Mouse (Mus musculus) MN1 (cell line): ENCODE data around the gene Exosc9.
"Not testable (repeated sequence)": the region's sequence is repeated elsewhere in the genome, so short reads cannot be mapped to it uniquely, and the experiment has no call there.

ENCODE experiments used
- DNase-seq: peaks from one replicate; pipeline ENCODE4 v3.0.0-alpha.2; 2016; ENCODE audit warnings: low spot score

Exosc9 gene

DNA sequence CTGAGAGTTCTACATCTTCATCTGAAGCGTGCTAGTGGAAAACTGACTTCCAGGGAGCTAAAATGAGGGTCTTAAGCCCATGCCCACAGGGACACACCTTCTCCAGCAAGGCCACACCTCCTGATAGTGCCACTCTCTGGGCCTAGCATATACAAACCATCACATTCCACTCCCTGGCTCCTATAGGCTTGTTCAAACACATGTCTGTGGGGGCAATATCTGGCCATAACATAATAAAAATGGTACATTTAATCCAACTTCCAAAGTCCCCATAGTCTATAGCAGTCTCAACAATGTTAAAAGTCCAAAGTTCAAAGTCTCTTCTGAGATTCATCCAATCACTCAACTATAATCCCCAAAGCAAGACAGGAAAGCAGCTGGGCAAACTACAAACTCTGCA, 5.2 kb downstream of the Exosc9 start:
- no peak for DNase-seq

DNA sequence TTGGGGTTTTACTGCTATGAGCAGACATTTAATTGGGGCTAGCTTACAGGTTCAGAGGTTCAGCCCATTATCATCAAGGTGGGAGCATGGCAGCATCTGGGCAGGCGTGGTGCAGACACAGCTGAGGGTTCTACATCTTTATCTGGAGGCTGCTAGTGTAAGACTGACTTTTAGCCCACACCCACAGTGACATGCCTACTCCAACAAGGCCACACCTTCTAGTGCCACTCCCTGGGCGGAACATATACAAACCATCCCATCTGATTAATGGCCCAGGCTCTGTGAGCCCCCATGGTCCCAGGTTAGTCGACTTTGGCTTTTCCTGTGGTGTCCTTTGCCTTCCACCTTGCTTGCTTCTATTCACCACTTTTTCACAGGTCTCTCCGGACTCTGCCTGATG, 7.2 kb downstream of the Exosc9 start:
- DNase-seq = no peak

DNA sequence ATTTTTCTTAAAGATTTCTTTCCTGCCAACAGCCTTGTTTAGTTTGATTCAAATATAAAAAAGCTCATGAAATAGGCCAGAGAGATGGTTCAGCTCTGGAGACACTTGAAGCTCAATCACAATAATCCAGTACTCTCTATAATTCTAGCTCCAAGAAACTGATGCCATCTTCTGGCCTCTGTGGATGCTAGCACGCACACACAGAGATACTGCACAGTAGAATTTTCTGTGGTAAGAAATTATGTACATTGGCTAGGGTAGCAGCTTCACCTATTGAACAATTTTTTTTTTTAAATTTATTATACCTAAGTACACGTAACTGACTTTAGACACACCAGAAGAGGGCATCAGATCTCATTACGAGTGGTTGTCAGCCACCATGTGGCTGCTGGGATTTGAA, 11.3 kb downstream of the Exosc9 start:
- no peak for DNase-seq

DNA sequence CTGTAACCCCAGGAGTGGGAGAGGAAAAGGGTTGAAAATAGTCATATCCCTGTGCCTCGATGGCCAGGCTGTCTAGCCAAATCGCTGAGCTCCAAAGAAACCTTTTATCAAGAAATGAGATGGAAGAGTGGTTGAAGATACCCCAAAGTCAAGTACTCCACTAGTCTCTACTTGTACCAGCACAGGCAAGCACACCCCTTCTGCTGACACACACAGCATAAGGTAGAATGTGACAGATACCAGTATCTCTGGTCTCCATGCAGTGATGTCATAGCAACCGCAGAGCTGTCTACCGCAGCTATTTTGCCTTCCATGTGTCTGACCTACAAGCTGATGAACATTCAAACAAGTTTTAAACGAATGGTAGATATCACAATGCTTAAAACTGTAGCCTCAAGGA, 17.4 kb downstream of the Exosc9 start:
- no peak for DNase-seq

DNA sequence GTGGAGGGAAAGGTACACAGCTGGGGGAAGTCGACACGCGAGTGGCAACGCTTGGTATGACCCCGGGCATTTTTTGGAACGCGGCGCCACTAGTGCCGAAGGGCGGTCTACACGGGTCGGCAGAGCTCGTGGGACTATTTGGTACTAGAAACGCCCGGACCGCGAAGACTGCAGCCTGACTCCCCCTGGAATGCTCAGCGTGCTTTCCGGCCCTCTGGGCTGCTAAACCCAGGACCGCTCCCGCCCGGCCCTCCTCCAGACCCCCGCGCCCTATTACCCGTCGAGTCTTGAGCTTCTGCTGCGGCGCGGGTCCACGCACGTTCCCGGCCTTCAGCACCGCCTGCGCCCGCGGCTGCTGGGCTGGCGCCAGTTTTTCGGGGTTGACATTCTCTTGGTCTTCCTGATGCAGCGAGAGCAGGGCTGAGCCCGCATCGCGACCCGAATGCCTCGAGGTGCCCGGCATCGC, 19.0 kb downstream of the Exosc9 start:
- no peak for DNase-seq

DNA sequence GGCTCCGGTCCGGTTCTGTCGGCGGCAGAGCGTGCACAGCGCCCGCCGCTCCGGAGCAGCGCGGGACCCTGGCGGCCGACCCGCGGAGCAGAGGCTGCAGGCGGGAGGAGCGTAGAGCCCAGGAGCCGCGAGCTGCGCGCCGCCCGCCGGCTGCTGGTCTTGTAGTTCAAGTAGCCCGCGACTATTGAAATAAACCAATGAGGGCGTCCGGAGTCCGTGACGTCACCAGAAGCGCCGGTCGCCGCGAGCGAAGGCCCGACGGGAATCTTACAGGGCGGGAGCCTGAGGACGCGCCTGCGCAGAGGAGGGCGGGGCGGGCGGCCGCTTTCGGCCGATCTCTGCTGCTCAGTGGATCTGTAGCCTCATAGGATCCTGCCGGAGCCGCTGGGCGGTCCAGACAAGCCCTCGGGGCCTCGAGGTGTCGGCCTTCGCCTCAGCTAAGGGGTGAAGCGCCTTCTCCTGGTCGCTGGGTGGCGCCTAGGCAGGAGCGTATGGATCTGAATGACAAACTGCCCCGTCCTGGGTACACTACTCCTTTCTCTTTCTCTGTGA, 19.5 kb downstream of the Exosc9 start, which contains the start of gene Ccna2:
Gene Ccna2, minus strand, starts transcription at position 324 of the 552 bp plus-strand sequence.
- DNase-seq = peak; percentile 99

DNA sequence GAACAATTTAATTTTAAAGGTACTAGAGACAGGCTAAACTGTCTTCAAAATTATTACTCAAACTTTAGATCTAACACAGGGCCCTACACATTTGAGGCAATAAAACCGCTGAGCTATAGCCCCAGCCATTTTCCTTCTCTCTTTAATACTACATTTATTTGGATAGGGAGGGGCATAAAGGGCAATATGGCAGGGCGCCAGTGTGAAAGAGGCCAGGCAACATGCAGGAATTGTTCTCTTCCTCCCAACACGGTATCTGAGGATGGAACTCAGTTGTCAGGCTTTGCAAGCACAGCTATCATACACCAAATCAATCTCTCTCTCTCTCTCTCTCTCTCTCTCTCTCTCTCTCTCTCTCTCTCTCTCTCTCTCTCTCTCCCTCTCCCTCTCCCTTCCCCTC, 46.4 kb downstream of the Exosc9 start:
- DNase-seq = no peak

DNA sequence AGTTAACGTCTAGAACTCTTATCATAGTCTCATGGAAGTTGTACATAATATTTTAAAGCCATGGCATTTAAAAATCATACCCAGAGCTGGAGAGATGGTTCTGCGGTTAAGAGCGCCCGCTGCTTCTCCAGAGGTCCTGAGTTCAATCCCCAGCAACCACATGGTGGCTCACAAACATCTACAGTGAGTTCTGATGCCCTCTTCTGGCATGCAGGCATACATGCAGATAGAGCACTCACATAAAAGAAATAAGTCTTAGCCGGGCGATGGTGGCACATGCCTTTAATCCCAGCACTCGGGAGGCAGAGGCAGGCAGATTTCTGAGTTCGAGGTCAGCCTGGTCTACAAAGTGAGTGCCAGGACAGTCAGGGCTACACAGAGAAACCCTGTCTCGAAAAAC, 47.4 kb downstream of the Exosc9 start:
- not testable (repeated sequence) for DNase-seq

DNA sequence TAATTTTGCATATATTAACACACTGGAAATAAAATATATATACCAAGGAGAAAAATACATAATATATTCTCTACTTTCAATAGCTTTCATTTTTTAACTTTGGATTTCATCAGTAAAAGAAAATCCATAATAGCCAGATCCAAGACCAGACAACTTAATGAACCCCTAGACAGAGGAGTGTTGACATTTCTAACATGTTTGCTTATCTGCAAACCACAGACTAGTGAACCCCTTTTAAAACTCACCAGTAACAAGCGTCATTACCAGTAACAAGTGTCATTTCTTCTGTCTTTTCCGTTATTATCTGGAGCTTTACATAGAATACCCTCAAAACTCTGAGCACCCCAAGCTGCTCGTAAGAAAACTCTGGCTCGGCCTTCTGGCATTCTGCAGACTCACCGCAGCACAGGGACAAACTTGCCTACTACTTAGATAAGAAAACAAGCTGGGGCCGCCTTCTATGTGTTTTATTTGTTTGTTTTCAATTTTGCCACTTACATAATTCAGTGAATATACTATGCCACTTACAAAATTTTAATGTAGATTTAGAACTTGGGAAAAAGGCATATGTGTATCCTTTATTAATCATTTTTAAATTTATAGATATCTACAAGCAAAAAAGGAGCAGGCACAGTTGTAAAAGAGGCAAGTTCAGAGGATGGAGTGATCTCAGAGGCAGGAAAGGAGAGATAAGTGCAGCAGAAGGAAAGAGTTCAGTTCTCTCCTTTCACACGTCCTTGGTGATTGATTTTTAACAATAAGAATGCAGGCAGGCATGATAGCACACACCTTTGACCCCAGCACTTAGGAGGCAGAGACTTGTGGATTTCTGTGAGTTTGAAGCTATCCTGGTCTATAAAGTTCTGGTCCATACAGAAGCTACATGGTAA, 53.7 kb downstream of the Exosc9 start:
- no peak for DNase-seq

DNA sequence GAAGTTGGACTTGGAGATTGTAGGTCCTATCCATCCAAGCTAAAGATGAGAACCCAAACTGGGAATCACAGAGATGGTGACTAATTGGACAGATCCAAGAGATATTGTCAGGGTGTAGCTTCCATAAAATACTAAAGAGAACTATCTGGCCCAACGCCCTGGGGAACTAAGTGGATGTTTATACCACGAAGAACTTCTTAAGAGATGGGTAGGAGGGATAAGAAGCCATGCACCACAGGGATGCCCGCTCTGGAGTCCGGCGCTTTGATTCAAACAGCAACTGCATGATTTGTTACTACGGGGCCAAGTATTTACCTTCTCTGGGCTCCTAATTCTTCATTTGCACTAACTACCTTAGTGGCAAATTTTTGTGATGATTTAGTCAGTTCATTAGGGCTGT, 60.3 kb downstream of the Exosc9 start:
- peak; percentile 32 for DNase-seq

DNA sequence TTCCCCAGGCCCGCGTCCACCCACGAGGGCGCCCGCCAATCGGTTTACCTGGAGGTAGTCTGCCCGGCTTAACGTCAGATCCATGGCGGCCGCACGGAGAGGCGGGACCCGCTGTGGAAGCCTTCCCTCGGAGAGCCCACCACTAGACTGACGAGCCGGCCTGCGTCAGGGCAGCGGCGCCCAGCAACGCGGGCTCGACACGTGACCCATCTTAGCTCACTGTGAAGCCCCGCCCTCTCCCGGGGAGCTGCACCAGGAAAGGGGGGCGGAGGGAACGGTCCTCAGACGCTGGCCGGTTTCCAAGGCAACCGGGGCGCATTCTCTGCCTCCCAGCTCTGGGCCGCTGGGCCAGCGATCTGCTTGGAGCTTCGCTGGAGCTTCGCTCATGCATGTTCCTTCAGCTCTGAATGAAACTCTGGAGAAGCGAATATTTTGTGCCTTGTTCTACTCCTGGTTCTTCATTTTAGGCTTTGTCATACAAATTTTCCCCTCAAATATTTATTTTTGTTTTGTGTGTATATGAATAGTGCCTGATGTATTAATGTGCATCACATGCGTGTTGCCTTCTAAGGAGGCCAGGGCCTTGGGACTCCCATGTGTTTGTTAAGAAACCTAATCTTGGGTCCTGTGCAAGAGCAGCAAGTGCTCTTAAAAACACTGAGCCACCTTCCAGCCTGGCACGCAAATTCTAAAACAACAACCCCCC, 60.9 kb downstream of the Exosc9 start, which contains the start of gene Bbs7:
Gene Bbs7, minus strand, starts transcription at position 276 of the 706 bp plus-strand sequence.
- peak; percentile 97 for DNase-seq

DNA sequence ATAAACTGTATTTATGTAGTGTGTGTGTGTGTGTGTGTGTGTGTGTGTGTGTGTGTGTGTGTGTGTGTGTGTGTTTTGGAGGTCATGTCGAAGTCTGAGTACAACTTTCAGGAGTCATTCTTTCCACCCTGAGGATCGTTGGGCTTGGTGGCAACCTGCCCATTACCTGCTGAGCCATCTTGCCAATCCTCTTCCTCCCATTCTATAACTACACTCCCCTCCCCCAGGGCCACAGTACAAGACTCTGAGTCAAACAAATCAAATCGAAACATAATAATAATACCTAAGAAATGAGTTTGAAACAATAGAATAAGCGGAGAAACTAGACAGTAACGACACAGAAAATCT, 61.5 kb downstream of the Exosc9 start:
- DNase-seq = no peak
